Mouse (Mus musculus): ENCODE measurements around the gene Timm8a2. TPM values are rescaled to one million over a fixed set of nuclear protein-coding genes. Genes with fewer than 3 reads are reported as not detected.

Timm8a2 gene
- total RNA-seq (2023) = 4.3 TPM

DNA sequence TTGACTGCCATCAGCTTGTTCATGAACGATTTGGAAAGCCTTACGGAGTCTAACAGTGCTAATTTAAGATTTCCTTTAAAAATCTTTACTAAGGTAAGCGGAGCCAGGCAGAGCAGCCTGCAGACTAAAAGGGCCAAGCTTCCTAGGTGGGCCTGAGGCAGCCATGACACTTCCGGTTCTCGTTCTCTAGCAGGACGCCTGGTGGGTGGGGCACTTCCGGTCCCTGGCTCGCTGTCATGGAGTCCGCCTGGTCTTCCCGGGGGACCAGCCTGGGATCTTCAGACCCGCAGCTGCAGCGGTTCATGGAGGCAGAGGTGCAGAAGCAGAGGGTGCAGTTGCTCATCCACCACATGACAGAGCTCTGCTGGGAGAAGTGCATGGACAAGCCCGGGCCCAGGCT lies at the start of gene Timm8a2:
Gene Timm8a2, plus strand, starts transcription at position 224 of the 400 bp plus-strand sequence.

Other genes with a start within 250 kb of the Timm8a2 start
- 24.1 TPM for gene Dock9, start 236.8 kb upstream of the Timm8a2 start, total RNA-seq (2023)
- gene Ubac2, start 156.1 kb upstream of the Timm8a2 start, total RNA-seq (2023) = 101 TPM
- gene Gpr18, start 118.9 kb upstream of the Timm8a2 start, total RNA-seq (2023) = 117 TPM
- 278 TPM for gene Gpr183, start 69.5 kb upstream of the Timm8a2 start, total RNA-seq (2023)
- gene Tm9sf2, start 72.4 kb downstream of the Timm8a2 start, total RNA-seq (2023) = 80.5 TPM
- 12.3 TPM for gene Clybl, start 147.0 kb downstream of the Timm8a2 start, total RNA-seq (2023)

Data from CD4-positive naive resting alpha-beta T cell, adult 76 days (primary cell).